Mouse (Mus musculus) embryonic fibroblast, embryonic 13.5 days (primary cell): ENCODE measurements around the gene D630045J12Rik.

Experiments
- CTCF ChIP-seq: IDR thresholded peaks from 2 replicates; pipeline ENCODE4 v1.5.1; 2011; ENCODE audit warnings: mild to moderate bottlenecking, control low read depth, low read length, moderate library complexity, borderline replicate concordance; ENCODE audit not compliant: insufficient read depth
- POLR2A ChIP-seq: IDR thresholded peaks from 2 replicates; pipeline ENCODE4 v1.6.1; 2011; ENCODE audit warnings: low read depth, mild to moderate bottlenecking, control low read depth, low read length, moderate library complexity

DNA sequence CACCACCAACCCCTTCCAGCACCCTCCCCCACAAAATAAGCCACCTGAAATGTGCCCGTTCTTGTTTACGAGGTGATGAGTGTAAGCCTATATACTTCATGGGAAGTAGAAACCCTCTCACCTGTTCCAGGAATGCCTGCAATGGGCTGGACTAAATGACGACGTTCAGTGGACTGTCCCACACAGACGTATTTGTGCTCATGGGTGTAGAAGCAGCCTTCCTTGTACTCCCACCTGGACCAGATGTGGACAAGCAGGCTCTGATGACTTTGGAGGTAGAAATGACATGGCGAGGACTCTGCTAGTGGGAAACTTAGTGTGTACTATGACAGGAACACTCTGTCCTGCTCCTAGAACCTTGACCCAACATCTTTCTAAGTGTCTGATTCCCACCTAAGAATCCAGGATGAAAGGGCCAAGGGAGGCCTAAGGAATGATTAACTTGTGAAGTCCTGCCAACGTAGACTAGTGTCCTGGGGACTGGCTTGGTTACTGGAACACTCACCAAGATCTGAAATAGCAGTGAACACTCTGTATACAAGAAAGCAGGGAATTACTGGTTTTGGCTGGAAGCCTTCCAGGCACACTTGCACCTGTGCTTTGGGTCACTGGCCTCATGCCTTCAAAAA is 129.5 kb downstream of the D630045J12Rik start, which contains the start of gene Atp6v0a4:
- no peak for TF ChIP-seq CTCF
- TF ChIP-seq POLR2A = no peak
